Mouse (Mus musculus): ENCODE results near the gene Cd99l2. TPM values are rescaled to one million over a fixed set of nuclear protein-coding genes. Genes with fewer than 3 reads are reported as not detected.

The Cd99l2 gene
- polyA plus RNA-seq, 2 experiments = 28.2 to 30.6 TPM

DNA sequence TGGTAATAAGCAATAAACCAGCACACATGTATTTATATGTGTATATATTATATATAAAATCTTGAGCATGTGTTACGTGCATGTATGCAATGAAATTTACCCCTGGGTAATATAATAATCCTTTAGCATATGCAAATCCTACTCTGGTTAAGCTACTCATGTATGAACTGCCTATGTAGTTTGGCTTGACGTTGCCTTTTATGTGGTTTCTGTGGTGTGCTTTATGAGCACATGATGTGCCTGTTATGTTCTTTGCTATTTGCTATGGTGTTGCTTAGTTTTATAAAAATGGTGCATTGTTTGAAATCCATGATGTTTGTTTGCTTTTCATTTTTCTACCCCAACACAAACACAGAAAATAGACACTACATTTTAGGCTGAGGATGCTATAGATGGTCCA, 114.2 kb downstream of the Cd99l2 start:
- no peak overlapping the region for H3K4me3 ChIP-seq (replicated peaks; ENCODE audit: low read length)
- no peaks in the 10 kb centered on the region for H3K27me3 ChIP-seq (ENCODE audit: control insufficient read depth, insufficient read depth, low read length)
- no peaks in the 10 kb centered on the region for H3K4me1 ChIP-seq (ENCODE audit: control insufficient read depth, insufficient read depth, low read length)
- no peak overlapping the region for H3K4me2 ChIP-seq (replicated peaks; ENCODE audit: low read depth, low read length, severe bottlenecking)
- no peak for TF ChIP-seq POLR2A (IDR thresholded peaks at IDR 0.05; ENCODE audit: borderline replicate concordance, extremely low read depth, insufficient read depth, insufficient read length)
- DNase-seq (ENCODE audit: low spot score) (no peak), ATAC-seq (ENCODE audit: low FRiP score, low read depth) (no peak)
- no peak overlapping the region for H3K9ac ChIP-seq (ENCODE audit: low read depth, low read length, severe bottlenecking)
- WGBS = 67% methylated on average over 2 of the region's 2 CpGs
- H3K36me3 ChIP-seq (ENCODE audit: control insufficient read depth, insufficient read depth, low read length) = no peaks in the 10 kb centered on the region
- no peaks in the 10 kb centered on the region for H3K9me3 ChIP-seq (ENCODE audit: control insufficient read depth, low read length)
- H3K27ac ChIP-seq (replicated peaks; ENCODE audit: low read depth, low read length) = no peak overlapping the region

DNA sequence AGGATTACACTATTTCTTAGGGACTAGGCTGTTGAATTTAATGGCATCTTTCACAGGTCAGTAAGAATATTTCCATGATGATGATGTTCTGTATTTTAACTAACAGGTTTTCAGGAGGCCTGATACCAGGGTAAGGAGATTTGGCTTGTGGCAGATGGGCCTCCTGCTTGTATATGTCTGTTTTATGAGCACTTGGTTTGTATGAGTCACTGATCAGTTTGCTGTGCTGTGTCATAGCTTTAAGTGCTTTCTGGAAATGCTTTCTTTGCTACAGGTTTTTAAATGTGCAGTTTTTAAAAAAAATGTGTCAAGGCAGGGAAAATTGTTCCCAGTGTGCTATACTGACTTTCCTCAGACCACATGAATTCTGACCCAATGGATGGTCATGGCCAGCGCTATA, 115.9 kb downstream of the Cd99l2 start:
- Histone ChIP-seq H3K27ac (replicated peaks; ENCODE audit: low read depth, low read length) (no peak overlapping the region), H3K4me1 (ENCODE audit: control insufficient read depth, insufficient read depth, low read length) (no peaks in the 10 kb centered on the region), H3K9ac (ENCODE audit: low read depth, low read length, severe bottlenecking) (no peak overlapping the region), H3K36me3 (ENCODE audit: control insufficient read depth, insufficient read depth, low read length) (no peaks in the 10 kb centered on the region), H3K9me3 (ENCODE audit: control insufficient read depth, low read length) (no peaks in the 10 kb centered on the region), H3K4me2 (replicated peaks; ENCODE audit: low read depth, low read length, severe bottlenecking) (no peak overlapping the region), H3K27me3 (ENCODE audit: control insufficient read depth, insufficient read depth, low read length) (no peaks in the 10 kb centered on the region), H3K4me3 (replicated peaks; ENCODE audit: low read length) (no peak overlapping the region)
- DNase-seq (ENCODE audit: low spot score) (no peak), ATAC-seq (ENCODE audit: low FRiP score, low read depth) (no peak)
- 85% methylated on average over 1 of the region's 1 CpGs for WGBS
- TF ChIP-seq POLR2A (IDR thresholded peaks at IDR 0.05; ENCODE audit: borderline replicate concordance, extremely low read depth, insufficient read depth, insufficient read length) = no peak

Small RNA genes within 50 kb of the gene (microRNA-seq; reads per million reads assigned to microRNA genes)
- gene Gm23945 = not detected

Other genes with a start within 250 kb of the Cd99l2 start
- gene Mtmr1, start 128.1 kb downstream of the Cd99l2 start, polyA plus RNA-seq (2012; rRNA removed) = 14.9 and 15.0 TPM in 2 replicates
- gene Mtmr1, start 128.1 kb downstream of the Cd99l2 start, polyA plus RNA-seq (2014; fragmentation: Nextera tagmentation; extraction: Ambion mirVana) = 14.9 and 18.0 TPM in 2 replicates
- gene Hmgb3, start 63.1 kb upstream of the Cd99l2 start, polyA plus RNA-seq (2012; rRNA removed) = 123 and 181 TPM in 2 replicates
- 167 and 196 TPM in 2 replicates for gene Hmgb3, start 63.1 kb upstream of the Cd99l2 start, polyA plus RNA-seq (2014; fragmentation: Nextera tagmentation; extraction: Ambion mirVana)
- 3.4 and 3.8 TPM in 2 replicates for gene Gpr50, start 170.8 kb upstream of the Cd99l2 start, polyA plus RNA-seq (2012; rRNA removed)
- 2.0 and 3.3 TPM in 2 replicates for gene Gpr50, start 170.8 kb upstream of the Cd99l2 start, polyA plus RNA-seq (2014; fragmentation: Nextera tagmentation; extraction: Ambion mirVana)